Mouse (Mus musculus): ENCODE results near the gene Cdhr2. TPM values are rescaled to one million over a fixed set of nuclear protein-coding genes. Genes with fewer than 3 reads are reported as not detected.

Cdhr2 gene
- total RNA-seq, 2 experiments from 2014 or later: 0.14 to 0.23 TPM

DNA sequence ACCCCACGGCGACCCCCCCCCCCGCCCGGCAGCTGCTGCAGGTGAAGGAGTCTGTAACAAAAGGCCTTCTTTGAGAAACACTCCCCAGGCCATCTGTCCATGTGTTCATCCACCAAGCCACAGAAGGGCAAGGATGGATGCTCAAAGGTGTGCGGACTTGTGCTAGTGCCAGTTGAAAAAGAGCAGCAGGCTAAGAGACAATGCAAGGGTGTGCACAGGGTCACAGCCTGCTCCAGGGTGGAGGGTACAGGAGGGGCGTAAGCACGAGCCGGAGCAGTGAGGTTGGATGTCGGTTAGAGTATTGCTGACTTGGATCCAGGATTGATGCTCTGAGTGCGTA, 47.4 kb downstream of the Cdhr2 start:
- no peak for DNase-seq (ENCODE audit: low spot score in 2 of 2)
- intact Hi-C loops (cut with DNase I): no loop called here

DNA sequence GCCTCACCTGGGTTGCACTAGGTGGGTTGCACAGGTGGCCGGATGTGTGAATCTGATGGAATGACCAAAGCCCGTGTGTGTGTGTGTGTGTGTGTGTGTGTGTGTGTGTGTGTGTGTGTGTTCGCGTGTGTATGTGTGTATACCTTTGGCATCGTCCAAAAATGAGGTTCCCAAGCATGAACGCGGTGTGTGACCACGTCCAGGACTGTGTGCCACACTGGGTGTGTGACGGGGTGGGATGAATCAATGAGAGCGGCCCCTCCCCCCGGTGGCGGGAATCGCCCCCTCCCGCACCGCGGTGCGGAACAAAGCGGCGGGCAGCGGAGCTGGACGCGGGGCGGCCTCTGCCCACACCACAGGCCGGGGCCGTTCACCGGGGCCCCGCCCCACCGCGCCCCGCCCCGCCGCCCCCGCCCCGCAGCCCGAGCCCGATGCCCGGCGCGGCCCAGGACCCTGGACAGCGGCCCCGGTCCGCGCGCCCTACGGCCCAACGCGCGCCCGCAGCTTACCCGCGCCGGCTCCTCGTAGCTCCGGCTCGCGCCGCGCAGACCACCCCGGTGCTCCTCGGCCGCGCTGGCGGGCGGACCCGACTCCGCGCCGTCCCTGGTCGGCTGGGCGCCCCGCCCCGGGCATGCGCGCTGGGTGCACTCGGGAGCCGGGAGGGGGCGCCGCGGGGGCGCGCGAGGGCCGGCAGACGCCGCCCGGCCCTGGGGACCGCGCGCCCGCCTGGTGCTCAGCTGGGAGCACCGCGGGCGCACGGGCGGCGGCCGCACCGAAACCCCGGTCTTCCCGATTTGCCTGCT, 48.0 kb downstream of the Cdhr2 start:
- intact Hi-C loops (cut with DNase I): no loop called here

DNA sequence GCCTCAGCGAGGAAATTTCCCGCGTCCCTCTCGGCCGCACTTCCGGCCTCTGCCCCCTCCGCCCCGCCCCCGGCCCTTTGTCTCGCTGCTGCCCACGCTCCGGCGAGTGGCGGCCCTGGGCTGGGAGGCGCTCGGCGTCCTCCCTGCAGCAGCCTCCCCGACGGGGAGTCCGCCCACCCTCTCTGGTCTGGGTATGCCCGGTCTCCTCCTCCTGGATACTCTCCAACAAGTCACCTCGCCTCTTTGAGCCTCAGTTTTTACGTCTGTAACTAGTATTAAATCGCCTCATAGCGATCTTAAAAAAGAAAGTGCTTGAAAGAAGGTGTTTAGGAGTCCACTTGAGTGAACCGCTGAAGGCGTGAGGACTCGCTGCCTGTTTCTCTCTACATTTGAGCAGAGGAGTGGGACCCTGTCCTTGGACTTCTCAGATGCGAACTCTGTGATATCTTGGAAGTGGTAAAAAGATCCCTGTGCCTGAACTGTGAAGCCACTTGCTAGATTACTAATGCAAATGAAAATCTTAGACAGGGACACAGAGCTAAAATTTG, 48.7 kb downstream of the Cdhr2 start, which contains the start of gene Gprin1:
Gene Gprin1, minus strand, starts transcription at position 11 of the 548 bp plus-strand sequence.
- intact Hi-C loops (cut with DNase I): no loop called here
- no peak for DNase-seq (ENCODE audit: low spot score in 2 of 2)

More for the DNA sequence above, 48.0 kb downstream of the Cdhr2 start:
- DNase-seq (ENCODE audit: low spot score in 2 of 2): peak in 1 of 2 experiments; percentile 76

GRCm38 (mm10) chr13:54750699-54751098, 49.4 kb downstream of the Cdhr2 start:
- no peak for DNase-seq (ENCODE audit: low spot score in 2 of 2)
- intact Hi-C loops (cut with DNase I): no loop called here

DNA sequence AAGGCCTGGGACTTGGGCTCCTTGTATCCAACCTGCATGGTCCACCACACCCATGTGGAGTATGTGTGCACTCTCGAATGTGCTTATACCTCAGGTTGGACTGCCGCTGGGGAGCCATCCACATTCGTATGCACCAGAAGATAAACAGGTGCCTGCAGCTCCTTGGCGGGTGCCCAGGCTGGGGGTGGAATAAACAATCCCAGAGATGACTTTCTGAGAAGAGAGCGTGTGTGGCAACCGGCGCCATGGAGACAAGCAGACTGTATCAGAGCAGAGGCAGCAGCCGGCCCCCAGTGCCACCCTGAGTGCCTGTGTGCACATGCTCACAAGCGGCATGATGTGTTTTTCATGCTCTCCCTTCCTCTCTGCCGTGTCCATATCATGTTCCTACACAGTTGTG, 51.4 kb downstream of the Cdhr2 start:
- DNase-seq (ENCODE audit: low spot score in 2 of 2): peak; percentile 85 to 96
- intact Hi-C loops (cut with DNase I): no loop called here

DNA sequence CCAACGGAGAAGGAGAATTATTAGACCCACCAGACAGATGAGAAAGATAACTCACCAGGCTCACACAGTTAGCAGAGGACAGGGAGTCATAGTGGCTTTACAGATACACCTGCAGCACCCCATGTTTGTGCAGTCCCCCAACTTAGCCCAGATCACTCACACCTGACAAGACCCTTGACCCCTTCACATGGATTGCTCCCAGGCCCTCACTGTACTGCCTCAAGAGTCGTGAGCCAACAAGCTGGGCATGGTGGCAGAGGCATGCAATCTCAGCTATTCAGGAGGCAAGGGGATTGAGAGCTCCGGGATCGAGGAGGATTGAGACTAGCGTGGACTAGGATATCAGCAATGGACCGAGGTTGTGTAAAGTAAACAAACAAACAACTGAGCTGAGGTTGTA, 52.5 kb downstream of the Cdhr2 start:
- intact Hi-C loops (cut with DNase I): no loop called here
- DNase-seq (ENCODE audit: low spot score in 2 of 2): peak in 1 of 2 experiments; percentile 4

DNA sequence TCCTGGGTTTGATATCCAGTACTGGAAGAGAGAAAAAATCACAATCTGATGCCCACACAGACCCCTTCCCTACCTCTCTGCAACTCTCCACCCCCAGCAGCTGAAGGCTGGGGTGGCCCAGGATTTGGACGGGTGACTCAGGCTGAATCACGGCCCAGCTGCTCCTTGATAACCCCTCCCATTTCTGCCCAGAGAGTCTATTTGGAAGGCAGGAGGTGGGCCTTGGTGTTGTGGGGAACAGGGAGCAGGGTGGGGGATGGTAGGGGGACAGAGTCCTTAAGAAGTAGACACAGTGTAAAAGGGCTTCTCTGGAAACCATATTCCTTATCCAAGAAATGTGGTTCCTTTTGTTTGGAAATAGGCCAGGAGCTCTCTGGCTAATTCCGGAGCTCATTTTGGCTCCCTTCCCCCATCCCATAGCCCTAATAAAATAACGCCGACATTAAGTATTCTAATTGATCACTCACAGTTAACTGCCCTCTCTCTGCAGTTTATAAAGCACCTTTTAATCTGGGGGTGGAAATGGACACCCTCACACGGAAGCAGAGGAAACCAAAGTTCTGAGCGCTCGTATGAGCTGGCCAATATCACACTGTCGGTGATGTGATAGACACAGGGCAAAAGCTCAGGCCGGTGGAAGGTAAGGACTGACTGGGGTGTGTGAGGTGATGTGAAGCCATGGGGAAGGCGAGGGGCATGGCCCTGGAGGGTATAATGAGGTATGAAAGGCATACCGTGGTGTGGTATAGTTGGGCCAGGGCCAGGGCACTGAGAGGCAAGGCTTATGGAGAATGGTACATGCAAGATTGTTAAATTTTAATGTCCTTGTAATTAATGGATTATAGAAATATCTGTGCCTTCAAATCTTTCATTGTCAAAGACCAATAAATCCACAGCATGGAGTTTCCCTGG, 53.2 kb downstream of the Cdhr2 start:
- peak in 1 of 2 experiments; percentile 28 for DNase-seq (ENCODE audit: low spot score in 2 of 2)
- intact Hi-C loops (cut with DNase I): no loop called here

- intact Hi-C loops (cut with DNase I): no loop called here
- DNase-seq (ENCODE audit: low spot score in 2 of 2): peak in 1 of 2 experiments; percentile 83
Observed at GRCm38 (mm10) chr13:54755201-54755830, 54.1 kb downstream of the Cdhr2 start.

DNA sequence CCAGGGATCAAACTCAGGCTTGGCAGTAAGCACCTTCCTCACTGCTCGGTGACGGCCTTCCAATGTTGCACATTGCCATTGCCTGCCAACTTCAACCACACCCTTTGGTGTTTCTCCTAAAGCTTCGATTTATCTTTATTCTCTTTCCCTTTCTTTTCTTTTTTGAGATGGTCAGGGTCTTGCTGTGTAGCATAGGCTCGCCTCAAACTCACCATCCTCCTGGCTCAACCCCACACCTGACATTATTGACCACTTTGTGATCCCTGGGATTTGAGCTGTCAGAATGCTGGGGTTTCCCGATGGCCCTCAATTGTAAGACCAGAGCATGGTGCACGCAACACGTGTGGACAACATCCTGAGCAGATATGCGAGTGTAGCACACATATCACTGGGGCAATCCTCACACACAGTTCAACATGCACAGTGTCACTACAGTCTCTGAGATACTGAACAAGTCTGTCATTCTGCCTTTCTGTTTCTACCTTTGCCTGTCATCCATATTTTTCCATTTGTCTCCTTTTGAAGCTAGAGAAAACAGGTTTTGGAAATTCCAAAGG, 55.0 kb downstream of the Cdhr2 start:
- peak in 1 of 2 experiments; percentile 8 for DNase-seq (ENCODE audit: low spot score in 2 of 2)
- intact Hi-C loops (cut with DNase I): no loop called here

- no peak for DNase-seq (ENCODE audit: low spot score in 2 of 2)
- intact Hi-C loops (cut with DNase I): no loop called here
Observed at GRCm38 (mm10) chr13:54757093-54757830, 56.0 kb downstream of the Cdhr2 start.

DNA sequence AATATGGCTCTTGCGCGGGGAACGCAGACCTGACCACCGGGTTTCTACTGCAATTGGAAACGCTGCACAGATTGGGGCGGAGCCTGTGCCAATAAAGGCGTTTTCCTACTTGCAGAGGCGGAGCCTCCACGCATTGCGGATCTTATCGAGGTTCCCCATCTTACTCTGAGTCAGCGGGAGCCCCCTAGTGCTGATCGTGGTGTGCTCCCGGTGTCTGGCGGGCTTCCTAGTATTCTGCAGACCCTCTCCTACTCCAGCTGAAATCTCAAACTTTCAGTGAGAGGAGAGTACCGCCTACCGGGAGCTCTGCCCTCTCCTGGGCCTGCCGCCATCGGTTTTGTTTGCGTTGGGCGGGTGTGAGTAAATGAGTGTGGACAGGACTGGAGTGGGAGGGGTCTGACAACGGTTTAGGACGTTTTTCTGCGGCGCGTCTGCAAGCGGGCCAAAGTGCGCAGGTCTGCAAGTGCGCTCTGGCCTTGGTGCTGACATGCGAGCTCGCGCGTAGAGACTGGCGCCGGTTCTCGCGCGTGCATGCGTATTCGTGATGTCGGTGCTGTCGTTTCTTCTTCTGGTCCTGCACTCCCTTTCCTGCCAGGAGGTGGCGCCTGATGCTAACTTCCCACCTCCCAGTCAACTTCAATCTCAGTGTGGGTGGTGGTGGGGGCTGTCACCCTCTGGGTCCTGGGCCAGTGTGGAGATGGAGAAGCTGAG, 56.9 kb downstream of the Cdhr2 start:
- DNase-seq (ENCODE audit: low spot score in 2 of 2): peak; percentile 92 to 95
- intact Hi-C loops (cut with DNase I): loop anchor here (2.0 kb wide), 1 partner anchor 41 kb away; no protein-coding TSS in a partner anchor

DNA sequence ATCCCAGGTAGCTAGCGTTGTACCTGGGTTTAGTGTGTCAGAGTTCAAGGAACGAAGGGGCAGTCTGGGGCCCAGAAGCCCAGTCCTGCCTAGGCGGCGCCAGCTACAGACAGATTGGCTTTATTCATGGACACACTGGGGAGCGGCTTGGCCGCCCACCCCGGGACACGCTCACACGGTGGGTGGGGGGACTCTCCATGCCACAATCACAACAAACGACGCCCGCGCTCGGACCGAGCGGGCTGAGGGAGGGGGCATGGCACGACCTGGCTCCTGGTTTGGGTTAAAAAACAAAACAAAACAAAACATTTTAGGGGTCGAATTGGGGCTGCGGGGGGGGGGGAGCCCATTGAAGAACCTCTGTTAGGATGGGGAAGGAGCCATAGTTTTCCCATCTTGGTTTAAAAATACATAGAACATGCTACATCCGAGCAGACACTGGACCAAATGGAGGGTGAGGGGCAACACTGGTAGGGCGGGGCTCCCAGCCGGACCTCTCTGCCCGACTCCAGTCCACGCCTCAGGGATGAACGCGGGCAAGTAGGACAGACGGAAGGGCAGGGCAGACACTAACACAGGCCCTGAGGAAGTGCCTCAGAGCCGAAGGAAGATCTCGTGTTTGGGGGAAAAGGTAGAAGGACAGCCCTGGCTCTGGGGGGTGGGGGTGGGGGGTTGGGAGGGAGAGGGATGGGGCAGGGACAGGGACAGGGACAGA, 57.7 kb downstream of the Cdhr2 start:
- no peak for DNase-seq (ENCODE audit: low spot score in 2 of 2)
- intact Hi-C loops (cut with DNase I): loop anchor here (2.0 kb wide), 1 partner anchor 42 kb away; no protein-coding TSS in a partner anchor

- no peak for DNase-seq (ENCODE audit: low spot score in 2 of 2)
- intact Hi-C loops (cut with DNase I): loop anchor here (2.0 kb wide), 1 partner anchor 43 kb away; no protein-coding TSS in a partner anchor
Observed at GRCm38 (mm10) chr13:54759496-54759895, 58.2 kb downstream of the Cdhr2 start.

DNA sequence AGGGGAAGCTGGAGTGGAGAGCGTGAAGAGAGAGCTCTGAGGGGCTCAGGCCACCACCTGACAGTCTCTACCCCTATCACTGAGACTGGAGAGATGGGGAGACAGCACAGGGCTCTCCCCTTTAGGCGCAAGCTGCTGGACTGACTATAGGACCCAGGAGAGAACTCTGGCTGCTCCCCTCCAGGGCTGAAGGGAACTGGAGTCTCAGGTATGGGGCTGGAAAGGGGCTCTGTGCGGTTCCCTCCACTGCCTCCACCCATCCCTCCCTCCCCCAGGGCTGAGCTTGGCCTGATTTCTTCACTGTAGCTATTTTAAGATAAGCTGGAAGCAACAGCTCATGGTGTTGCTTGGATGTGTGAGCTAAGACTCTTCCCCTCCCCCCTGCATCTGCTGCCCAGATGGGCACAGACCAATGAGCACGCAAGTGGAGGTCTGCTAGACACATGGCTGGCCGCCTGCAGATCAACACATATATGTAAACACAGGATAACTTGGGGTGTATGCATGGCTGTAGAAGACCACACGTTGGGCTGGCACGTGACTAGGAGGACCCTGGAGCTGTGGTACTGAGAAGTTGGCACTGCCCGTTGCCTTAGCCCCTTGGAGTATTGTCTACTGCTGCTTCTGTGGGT, 59.0 kb downstream of the Cdhr2 start:
- DNase-seq (ENCODE audit: low spot score in 2 of 2): peak; percentile 89 to 98
- intact Hi-C loops (cut with DNase I): loop anchor here (1.0 kb wide), 1 partner anchor 34 kb away; no protein-coding TSS in a partner anchor

DNA sequence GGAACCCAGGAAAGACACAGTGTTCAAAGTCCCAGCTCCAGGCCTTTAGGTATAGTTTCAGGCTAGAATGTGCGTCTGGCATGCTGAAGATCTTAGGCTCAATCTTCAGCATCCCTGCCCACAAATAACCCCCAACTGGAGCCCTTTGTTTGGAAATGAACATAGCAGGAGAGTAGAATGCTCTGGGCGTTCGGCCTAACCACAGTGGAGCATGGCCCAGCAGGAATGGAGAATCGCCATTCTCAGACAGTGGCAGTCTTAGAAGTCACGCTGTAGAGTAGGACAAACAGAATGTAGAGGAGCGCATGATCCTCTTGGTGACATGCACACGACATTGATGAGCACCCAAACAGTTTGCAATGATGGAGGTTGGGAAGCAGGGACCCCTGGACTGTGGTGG, 59.6 kb downstream of the Cdhr2 start:
- intact Hi-C loops (cut with DNase I): loop anchor here (1.0 kb wide), 1 partner anchor 33 kb away; no protein-coding TSS in a partner anchor
- no peak for DNase-seq (ENCODE audit: low spot score in 2 of 2)

GRCm38 (mm10) chr13:54765281-54766191, 64.3 kb downstream of the Cdhr2 start:
- peak in 1 of 2 experiments; percentile 49 for DNase-seq (ENCODE audit: low spot score in 2 of 2)
- intact Hi-C loops (cut with DNase I): loop anchor here (2.0 kb wide), 1 partner anchor 15 kb away; no protein-coding TSS in a partner anchor
